Mouse (Mus musculus): ENCODE measurements around the gene Wnt10b.

- TF ChIP-seq CTCF (IDR thresholded peaks at IDR 0.05; ENCODE audit: insufficient read depth, low read length) (no peak), POLR2A (IDR thresholded peaks at IDR 0.05; ENCODE audit: borderline replicate concordance, extremely low read depth, low read depth, low read length) (no peak)
Measured at GRCm38 (mm10) chr15:98733976-98734566, 43.9 kb downstream of the Wnt10b start.
